Mouse (Mus musculus): Measurements from ENCODE around the gene Gm21762.
"Not testable (repeated sequence)": the region's sequence is repeated elsewhere in the genome, so short reads cannot be mapped to it uniquely, and the experiment has no call there.

DNA sequence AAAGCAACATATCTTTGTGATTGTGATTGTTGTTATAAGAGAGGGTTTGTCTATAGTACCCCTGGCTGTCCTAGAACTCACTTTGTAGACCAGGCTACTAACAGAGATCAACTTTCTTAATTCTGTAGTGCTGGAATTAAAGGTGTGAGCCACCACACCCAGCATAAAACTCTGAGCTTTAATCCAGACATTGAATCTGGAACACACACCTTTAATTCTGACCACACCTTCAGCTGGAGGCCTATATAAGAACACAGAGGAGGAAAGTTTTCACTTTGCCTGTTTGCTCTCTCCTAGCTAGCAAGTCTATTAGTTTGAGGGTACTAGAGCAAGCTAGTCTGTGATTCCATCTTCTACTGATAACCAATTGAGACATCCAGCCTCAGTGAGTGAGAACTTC, 23.1 kb upstream of the Gm21762 start, which contains the start of gene Gm21731:
- TF ChIP-seq CTCF, POLR2A (IDR thresholded peaks at IDR 0.05; ENCODE audit: insufficient read depth, low read depth, low read length): not testable (repeated sequence)
